Mouse (Mus musculus) E14TG2a.4 (cell line): Measurements from ENCODE around the gene Ssxa1.
A peak's percentile ranks its signal among the peaks of the same experiment; 100 is the strongest.
"Not testable (repeated sequence)": the region's sequence is repeated elsewhere in the genome, so short reads cannot be mapped to it uniquely, and the experiment has no call there.

Experiments used
- H3K27me3 ChIP-seq: 2 replicates; pipeline ENCODE4 v1.6.1; 2014; ENCODE audit warnings: low read length, control low read depth; ENCODE audit not compliant: insufficient read depth
- H3K36me3 ChIP-seq: 2 replicates; pipeline ENCODE4 v1.6.1; 2014; ENCODE audit warnings: low read length, control low read depth; ENCODE audit not compliant: insufficient read depth
- H3K4me1 ChIP-seq: replicated peaks from 2 replicates; pipeline ENCODE4 v1.6.1; 2014; ENCODE audit warnings: low read depth, low read length, control low read depth
- H3K4me3 ChIP-seq: replicated peaks from 2 replicates; pipeline ENCODE4 v1.5.1; 2014; ENCODE audit warnings: mild to moderate bottlenecking, low read length
- H3K9me3 ChIP-seq: 2 replicates; pipeline ENCODE4 v1.6.1; 2014; ENCODE audit warnings: low read length, control low read depth
- CTCF ChIP-seq: conservative IDR thresholded peaks from 2 replicates; pipeline ENCODE4 v1.5.1; 2014; ENCODE audit warnings: low read length
- NANOG ChIP-seq: IDR thresholded peaks from 2 replicates; pipeline ENCODE4 v1.6.1; 2014; ENCODE audit warnings: borderline replicate concordance, low read length, mixed read lengths
- POU5F1 ChIP-seq: IDR thresholded peaks from 2 replicates; pipeline ENCODE4 v1.6.1; 2014; ENCODE audit warnings: low read length, borderline replicate concordance

The Ssxa1 gene

GRCm38 (mm10) chrX:21115520-21115919, at the start of gene Ssxa1:
Gene Ssxa1 (plus strand): TSS chrX:21115820.
- Histone ChIP-seq H3K4me1 (no peaks in the 10 kb centered on the region), H3K27me3 (no peaks in the 10 kb centered on the region), H3K9me3 (no peaks in the 10 kb centered on the region), H3K4me3 (no peak within 1 kb of the TSS), H3K36me3 (no peaks in the 10 kb centered on the region)
- TF ChIP-seq CTCF = no peak
- TF ChIP-seq NANOG = no peak
- TF ChIP-seq POU5F1 = no peak

DNA sequence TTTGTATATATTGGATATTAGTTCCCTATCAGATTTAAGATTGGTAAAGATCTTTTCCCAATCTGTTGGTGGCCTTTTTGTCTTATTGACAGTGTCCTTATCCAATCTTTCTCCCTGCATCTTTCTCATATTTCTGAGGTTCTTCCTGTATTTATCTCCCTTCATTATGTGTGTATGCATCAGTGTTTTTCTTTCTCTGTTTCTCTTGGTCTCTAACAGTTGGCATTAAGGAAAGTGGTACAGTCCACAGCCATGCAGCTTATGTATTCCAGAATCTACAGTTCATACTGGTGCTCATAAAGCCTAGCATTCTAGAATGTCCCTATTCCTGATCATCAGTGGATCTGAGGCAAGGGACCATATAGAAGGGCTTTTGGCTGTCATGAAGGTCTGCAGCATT, 47.5 kb upstream of the Ssxa1 start, which contains the start of gene Spaca5:
Gene Spaca5, plus strand, starts transcription at position 301 of the 400 bp plus-strand sequence.
- TF ChIP-seq CTCF (no peak), POU5F1 (no peak), NANOG (no peak)
- Histone ChIP-seq H3K4me3 (no peak within 1 kb of the TSS), H3K36me3 (no peaks in the 10 kb centered on the region), H3K9me3 (peaks cover 16% of the 10 kb centered on the region), H3K27me3 (no peaks in the 10 kb centered on the region), H3K4me1 (no peaks in the 10 kb centered on the region)

DNA sequence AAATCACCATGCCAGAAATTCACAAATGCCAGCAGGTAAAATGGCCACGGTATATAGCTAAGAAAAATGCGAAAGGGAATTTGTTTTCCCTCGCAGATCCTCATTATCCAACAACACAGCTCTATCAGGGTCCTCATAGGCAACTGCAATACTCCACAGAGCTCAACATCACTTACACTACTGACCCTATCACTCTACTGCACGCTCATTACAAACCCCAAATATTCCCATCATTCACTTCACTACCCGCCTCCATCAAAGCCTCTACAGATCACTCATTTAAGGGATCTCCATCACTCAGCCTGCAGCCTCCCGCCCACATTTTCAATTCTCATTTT, 27.0 kb upstream of the Ssxa1 start:
- Histone ChIP-seq H3K27me3 (no peaks in the 10 kb centered on the region), H3K4me3 (peak overlapping the region; percentile 73), H3K9me3 (no peaks in the 10 kb centered on the region), H3K4me1 (no peaks in the 10 kb centered on the region; the same call in 1 of the 2 replicates), H3K36me3 (no peaks in the 10 kb centered on the region)
- TF ChIP-seq POU5F1 (no peak), CTCF (no peak), NANOG (no peak)

GRCm38 (mm10) chrX:21088983-21089866, 26.4 kb upstream of the Ssxa1 start, which contains the start of gene Zfp300:
Gene Zfp300 (minus strand): TSS chrX:21089527.
- Histone ChIP-seq H3K9me3 (no peaks in the 10 kb centered on the region), H3K4me3 (peak within 1 kb of the TSS; percentile 73), H3K36me3 (no peaks in the 10 kb centered on the region), H3K4me1 (no peaks in the 10 kb centered on the region; the same call in 1 of the 2 replicates), H3K27me3 (no peaks in the 10 kb centered on the region)
- TF ChIP-seq NANOG = no peak
- no peak for TF ChIP-seq POU5F1
- no peak for TF ChIP-seq CTCF

- H3K4me3 ChIP-seq = peak overlapping the region; percentile 73; the same call in 1 of the 2 replicates
- no peaks in the 10 kb centered on the region for H3K9me3 ChIP-seq
- H3K36me3 ChIP-seq = no peaks in the 10 kb centered on the region
- H3K27me3 ChIP-seq = no peaks in the 10 kb centered on the region
- H3K4me1 ChIP-seq = no peaks in the 10 kb centered on the region; the same call in 1 of the 2 replicates
- TF ChIP-seq CTCF (no peak), NANOG (no peak), POU5F1 (no peak)
These were observed 25.8 kb upstream of the Ssxa1 start for GRCm38 (mm10) chrX:21089867-21090239.

- not testable (repeated sequence) for H3K27me3 ChIP-seq, H3K4me1 ChIP-seq, H3K36me3 ChIP-seq, H3K4me3 ChIP-seq
- H3K9me3 ChIP-seq = peaks cover 38% of the 10 kb centered on the region
These were observed 31.1 kb downstream of the Ssxa1 start for GRCm38 (mm10) chrX:21146675-21147074.
